Mouse (Mus musculus) embryonic facial prominence, embryonic 10.5 days (tissue): ENCODE measurements around the gene Celf3. TPM values are rescaled to one million over a fixed set of nuclear protein-coding genes. Genes with fewer than 3 reads are reported as not detected.

ENCODE experiments used
- DNase-seq: peaks from one replicate; pipeline ENCODE4 v3.0.0-alpha.2; 2017; ENCODE audit warnings: low spot score
- H3K27ac ChIP-seq: fragments of 300-500 bp; sonication (generic); replicated peaks from 2 replicates; pipeline ENCODE4 v1.5.1; 2016; ENCODE audit warnings: mild to moderate bottlenecking
- H3K27me3 ChIP-seq: fragments of 300-500 bp; sonication (generic); replicated peaks from 2 replicates; pipeline ENCODE4 v1.6.1; 2016; ENCODE audit warnings: low read depth, mild to moderate bottlenecking; ENCODE audit not compliant: poor library complexity, severe bottlenecking
- H3K36me3 ChIP-seq: fragments of 300-500 bp; sonication (generic); replicated peaks from 2 replicates; pipeline ENCODE4 v1.6.1; 2016; ENCODE audit warnings: mild to moderate bottlenecking, moderate library complexity
- H3K4me1 ChIP-seq: fragments of 300-500 bp; sonication (generic); 2 replicates; pipeline ENCODE4 v1.6.1; 2016
- H3K4me3 ChIP-seq: fragments of 300-500 bp; sonication (generic); 2 replicates; pipeline ENCODE4 v1.5.1; 2016; ENCODE audit warnings: mild to moderate bottlenecking, moderate library complexity
- H3K9me3 ChIP-seq: fragments of 300-500 bp; sonication (generic); 2 replicates; pipeline ENCODE4 v1.6.1; 2016; ENCODE audit warnings: mild to moderate bottlenecking
- WGBS: fragments of 180-500 bp; shearing (Covaris S2); methylation state at CpG from one replicate; pipeline ENCODE4 v1.1.7; 2016; 5-methylcytosine and 5-hydroxymethylcytosine counted together
- polyA plus RNA-seq: library from polyadenylated mRNA; unstranded; fragments of >200 nt; fragmentation: Nextera tagmentation; extraction: Ambion mirVana; gene quantifications from 2 replicates; pipeline ENCODE4 v1.2.1, GENCODE M21; 2016

The Celf3 gene
- polyA plus RNA-seq, 1 experiment from 2014 or later, result 25.4 TPM

GRCm38 (mm10) chr3:94482764-94483385 is 4.8 kb downstream of the Celf3 start:
- Histone ChIP-seq H3K9me3 (no peaks in the 10 kb centered on the region), H3K36me3 (peaks cover 4% of the 10 kb centered on the region), H3K4me1 (peaks cover 68% of the 10 kb centered on the region), H3K27me3 (peaks cover 39% of the 10 kb centered on the region), H3K4me3 (no peak overlapping the region), H3K27ac (no peak overlapping the region)
- no peak for DNase-seq
- 81% methylated on average over 17 of the region's 17 CpGs for WGBS

GRCm38 (mm10) chr3:94483790-94484439 is 5.8 kb downstream of the Celf3 start:
- no peaks in the 10 kb centered on the region for H3K9me3 ChIP-seq
- H3K4me1 ChIP-seq, result peaks cover 60% of the 10 kb centered on the region
- peak; percentile 87 for DNase-seq
- WGBS, result 12% methylated on average over 20 of the region's 20 CpGs
- peak overlapping the region; percentile 73 for H3K27ac ChIP-seq
- H3K36me3 ChIP-seq, result peaks cover 10% of the 10 kb centered on the region
- H3K27me3 ChIP-seq, result peaks cover 29% of the 10 kb centered on the region
- H3K4me3 ChIP-seq, result peak overlapping the region; percentile 33

GRCm38 (mm10) chr3:94485922-94486321 is 7.8 kb downstream of the Celf3 start:
- WGBS, result 77% methylated on average over 7 of the region's 7 CpGs
- Histone ChIP-seq H3K4me1 (peaks cover 45% of the 10 kb centered on the region), H3K36me3 (peaks cover 27% of the 10 kb centered on the region), H3K27me3 (peaks cover 9% of the 10 kb centered on the region), H3K9me3 (no peaks in the 10 kb centered on the region), H3K4me3 (no peak overlapping the region), H3K27ac (no peak overlapping the region)
- DNase-seq, result no peak

- 81% methylated on average over 6 of the region's 6 CpGs for WGBS
- DNase-seq, result no peak
- Histone ChIP-seq H3K4me3 (no peak overlapping the region), H3K27me3 (no peaks in the 10 kb centered on the region), H3K9me3 (no peaks in the 10 kb centered on the region), H3K27ac (no peak overlapping the region), H3K36me3 (peaks cover 38% of the 10 kb centered on the region), H3K4me1 (peaks cover 37% of the 10 kb centered on the region)
Observed at GRCm38 (mm10) chr3:94487581-94487980, 9.5 kb downstream of the Celf3 start.

GRCm38 (mm10) chr3:94497162-94497561 is 19.1 kb downstream of the Celf3 start:
- H3K4me3 ChIP-seq, result no peak overlapping the region
- H3K4me1 ChIP-seq, result no peaks in the 10 kb centered on the region
- peaks cover 80% of the 10 kb centered on the region for H3K36me3 ChIP-seq
- no peaks in the 10 kb centered on the region for H3K9me3 ChIP-seq
- no peak overlapping the region for H3K27ac ChIP-seq
- DNase-seq, result no peak
- 86% methylated on average over 4 of the region's 4 CpGs for WGBS
- no peaks in the 10 kb centered on the region for H3K27me3 ChIP-seq

GRCm38 (mm10) chr3:94502243-94502642 is 24.1 kb downstream of the Celf3 start:
- Histone ChIP-seq H3K4me3 (no peak overlapping the region), H3K36me3 (peaks cover 73% of the 10 kb centered on the region), H3K9me3 (no peaks in the 10 kb centered on the region), H3K27me3 (no peaks in the 10 kb centered on the region), H3K27ac (no peak overlapping the region), H3K4me1 (no peaks in the 10 kb centered on the region)
- WGBS, result 76% methylated on average over 3 of the region's 3 CpGs
- no peak for DNase-seq

GRCm38 (mm10) chr3:94506664-94507063 is 28.6 kb downstream of the Celf3 start:
- Histone ChIP-seq H3K27me3 (no peaks in the 10 kb centered on the region), H3K36me3 (peaks cover 75% of the 10 kb centered on the region), H3K4me1 (no peaks in the 10 kb centered on the region), H3K9me3 (no peaks in the 10 kb centered on the region), H3K4me3 (no peak overlapping the region), H3K27ac (no peak overlapping the region)
- DNase-seq, result no peak
- 97% methylated on average over 1 of the region's 1 CpGs for WGBS

GRCm38 (mm10) chr3:94526731-94527130 is 48.6 kb downstream of the Celf3 start:
- H3K36me3 ChIP-seq, result peaks cover 81% of the 10 kb centered on the region
- DNase-seq, result no peak
- no peak overlapping the region for H3K27ac ChIP-seq
- 81% methylated on average over 2 of the region's 2 CpGs for WGBS
- H3K9me3 ChIP-seq, result no peaks in the 10 kb centered on the region
- H3K4me1 ChIP-seq, result no peaks in the 10 kb centered on the region
- no peaks in the 10 kb centered on the region for H3K27me3 ChIP-seq
- no peak overlapping the region for H3K4me3 ChIP-seq

- no peak for DNase-seq
- Histone ChIP-seq H3K27ac (no peak overlapping the region), H3K36me3 (peaks cover 20% of the 10 kb centered on the region), H3K9me3 (no peaks in the 10 kb centered on the region), H3K4me1 (no peaks in the 10 kb centered on the region), H3K27me3 (no peaks in the 10 kb centered on the region), H3K4me3 (no peak overlapping the region)
Observed at GRCm38 (mm10) chr3:94533968-94534367, 55.9 kb downstream of the Celf3 start.

GRCm38 (mm10) chr3:94537187-94537586 is 59.1 kb downstream of the Celf3 start:
- H3K4me3 ChIP-seq, result no peak overlapping the region
- peaks cover 10% of the 10 kb centered on the region; the same call in 1 of the 2 replicates for H3K36me3 ChIP-seq
- H3K9me3 ChIP-seq, result no peaks in the 10 kb centered on the region
- no peaks in the 10 kb centered on the region for H3K27me3 ChIP-seq
- DNase-seq, result no peak
- H3K4me1 ChIP-seq, result no peaks in the 10 kb centered on the region
- no peak overlapping the region for H3K27ac ChIP-seq
- WGBS, result 92% methylated on average over 3 of the region's 3 CpGs

Other genes with a start within 250 kb of the Celf3 start
- gene Gm4778, start 214.3 kb upstream of the Celf3 start, polyA plus RNA-seq, result not detected in 2 replicates
- 8.3 TPM in 2 replicates for gene Them4, start 168.2 kb upstream of the Celf3 start, polyA plus RNA-seq
- gene Them5, start 136.2 kb upstream of the Celf3 start, polyA plus RNA-seq, result 0.11 TPM in 1 of 2 replicates, not detected in the other
- gene C2cd4d, start 115.9 kb upstream of the Celf3 start, polyA plus RNA-seq, result 0.30 and 0.31 TPM in 2 replicates
- gene Rorc, start 105.5 kb upstream of the Celf3 start, polyA plus RNA-seq, result 0.21 and 0.29 TPM in 2 replicates
- gene Lingo4, start 79.8 kb upstream of the Celf3 start, polyA plus RNA-seq, result 0.07 and 0.28 TPM in 2 replicates
- gene Tdrkh, start 65.0 kb upstream of the Celf3 start, polyA plus RNA-seq, result 14.2 and 16.5 TPM in 2 replicates
- gene Mrpl9, start 35.0 kb upstream of the Celf3 start, polyA plus RNA-seq, result 68.5 and 71.4 TPM in 2 replicates
- gene Oaz3, start 34.4 kb upstream of the Celf3 start, polyA plus RNA-seq, result 0.56 and 0.60 TPM in 2 replicates
- gene Riiad1, start 2.0 kb downstream of the Celf3 start, polyA plus RNA-seq, result 1.8 and 3.2 TPM in 2 replicates
- 39.3 and 40.7 TPM in 2 replicates for gene Snx27, start 104.4 kb downstream of the Celf3 start, polyA plus RNA-seq
- not detected in 2 replicates for gene Gm10972, start 164.8 kb downstream of the Celf3 start, polyA plus RNA-seq
- 4.2 and 4.7 TPM in 2 replicates for gene Tuft1, start 180.6 kb downstream of the Celf3 start, polyA plus RNA-seq
- gene Selenbp2, start 215.3 kb downstream of the Celf3 start, polyA plus RNA-seq, result not detected in 2 replicates